Mouse (Mus musculus): ENCODE data around the gene Skp2.

Gene Skp2

DNA sequence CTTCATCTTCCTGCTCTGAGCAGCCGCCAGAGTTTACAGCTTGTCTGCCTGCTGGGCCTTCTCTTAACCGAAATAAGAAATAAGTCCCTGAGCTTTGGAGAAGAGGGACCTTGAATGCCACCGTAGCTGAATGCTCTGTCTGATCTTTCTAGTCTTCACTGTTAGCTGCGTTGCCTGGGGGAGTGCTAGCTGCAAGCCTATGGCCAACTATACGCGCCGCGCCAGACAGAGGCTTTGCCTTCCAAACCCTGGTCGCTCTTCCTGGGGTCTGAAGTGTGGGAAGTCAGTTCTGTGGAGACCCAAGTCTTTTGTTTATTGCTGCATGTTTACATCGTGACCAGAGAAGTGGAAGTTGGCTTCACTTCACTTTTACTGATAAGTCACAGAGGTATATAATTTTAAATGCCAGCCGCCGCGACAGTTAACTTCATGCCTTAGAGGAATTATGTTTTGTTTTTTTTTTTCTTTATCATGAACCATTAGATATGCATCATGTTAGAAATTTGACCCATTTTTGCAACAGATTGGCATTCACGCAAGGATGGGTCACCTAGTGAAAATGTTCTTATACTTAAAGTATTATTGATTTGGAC is 79.5 kb downstream of the Skp2 start:
- CTCF ChIA-PET, result interaction anchor here (0.8 kb wide), 1 partner anchor 561 kb away, joined by 6 read pairs; no protein-coding TSS in a partner anchor

DNA sequence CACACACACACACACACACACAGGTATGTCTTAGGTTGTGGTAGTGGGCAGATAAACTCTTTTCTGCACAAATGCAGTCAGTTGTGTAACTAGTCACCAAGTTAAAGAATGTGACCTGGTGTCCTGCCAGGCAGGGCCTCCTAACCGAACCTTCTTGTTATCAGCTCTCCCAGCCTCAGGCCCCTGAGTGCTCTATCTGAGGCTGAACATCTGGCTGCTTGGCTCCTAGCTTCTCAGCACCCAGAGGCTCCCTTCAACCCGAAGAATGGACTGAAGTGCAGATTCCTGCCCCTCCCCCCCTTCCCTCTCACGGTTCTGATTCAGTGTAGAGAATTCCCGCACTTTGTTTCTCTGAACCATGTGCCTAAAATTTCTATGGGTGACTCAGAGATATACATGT is 80.6 kb downstream of the Skp2 start:
- CTCF ChIA-PET, result interaction anchor here (0.8 kb wide), 1 partner anchor 562 kb away, joined by 6 read pairs; no protein-coding TSS in a partner anchor

DNA sequence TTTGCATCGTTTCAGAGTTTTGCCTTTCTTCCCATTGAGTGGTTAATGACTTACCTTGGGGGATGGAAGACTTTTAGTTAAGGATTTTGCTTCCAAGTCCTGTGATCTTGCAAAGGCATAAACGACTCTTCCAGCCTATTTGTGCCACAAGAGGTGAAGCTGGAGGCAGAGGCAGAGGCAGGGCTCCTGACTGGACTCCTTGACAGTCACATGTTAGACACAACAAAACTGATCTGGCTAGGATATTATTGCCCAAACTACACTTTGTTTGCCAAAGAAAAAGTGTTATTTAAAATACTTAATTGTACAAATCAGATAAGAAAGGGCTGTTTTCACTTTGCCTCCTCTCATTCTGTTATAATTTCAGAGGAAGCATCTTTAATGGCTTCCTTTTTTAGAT is 81.1 kb downstream of the Skp2 start:
- CTCF ChIA-PET, result no interaction called here

DNA sequence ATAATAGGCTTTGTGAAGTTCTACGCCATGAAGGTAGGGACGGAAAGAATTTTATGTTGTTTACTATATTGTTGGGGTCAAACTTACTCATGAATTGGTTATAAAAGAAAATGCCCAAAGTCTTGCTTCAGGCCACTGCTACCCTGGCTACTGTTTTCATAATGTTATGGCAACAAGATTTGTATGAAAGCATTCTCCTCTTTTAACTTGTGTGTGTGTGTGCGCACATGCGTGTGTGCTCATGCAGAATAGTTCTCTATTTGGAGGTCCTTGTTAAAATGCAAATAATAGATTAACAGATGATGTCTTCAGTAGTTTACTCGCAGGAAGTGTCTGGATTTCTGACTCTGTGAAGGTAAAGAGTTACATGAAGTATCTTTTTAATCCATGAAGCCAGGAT is 81.5 kb downstream of the Skp2 start:
- CTCF ChIA-PET, result interaction anchor here (0.6 kb wide), 1 partner anchor 31 kb away, joined by 3 read pairs; no protein-coding TSS in a partner anchor

DNA sequence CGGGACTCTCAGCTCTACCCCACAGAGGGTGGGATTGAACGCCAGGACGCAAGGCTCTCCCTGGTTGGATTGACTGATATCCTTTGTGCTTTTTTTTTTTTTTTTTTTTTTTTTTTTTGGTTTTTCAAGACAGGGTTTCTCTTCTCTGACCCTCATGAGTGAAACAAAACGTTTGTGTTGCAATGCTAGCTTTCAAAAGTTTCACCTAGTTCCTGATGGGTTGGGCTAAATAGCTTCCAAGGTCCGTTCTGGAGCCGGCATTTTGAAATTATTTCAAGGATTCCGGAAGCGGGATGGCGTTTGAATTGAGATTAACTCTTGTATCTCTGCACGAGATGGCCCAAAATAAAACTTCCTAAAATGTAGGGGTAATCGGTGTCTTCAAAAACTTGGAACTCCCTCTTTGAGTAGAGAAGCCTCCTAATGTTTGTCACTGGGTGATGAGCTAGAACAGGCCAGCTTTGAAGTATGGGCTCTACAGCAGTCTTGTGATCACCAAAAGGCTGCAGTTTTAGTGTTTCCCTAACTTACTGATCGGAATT is 82.1 kb downstream of the Skp2 start:
- CTCF ChIA-PET, result interaction anchor here (0.6 kb wide), 1 partner anchor 32 kb away, joined by 3 read pairs; no protein-coding TSS in a partner anchor

DNA sequence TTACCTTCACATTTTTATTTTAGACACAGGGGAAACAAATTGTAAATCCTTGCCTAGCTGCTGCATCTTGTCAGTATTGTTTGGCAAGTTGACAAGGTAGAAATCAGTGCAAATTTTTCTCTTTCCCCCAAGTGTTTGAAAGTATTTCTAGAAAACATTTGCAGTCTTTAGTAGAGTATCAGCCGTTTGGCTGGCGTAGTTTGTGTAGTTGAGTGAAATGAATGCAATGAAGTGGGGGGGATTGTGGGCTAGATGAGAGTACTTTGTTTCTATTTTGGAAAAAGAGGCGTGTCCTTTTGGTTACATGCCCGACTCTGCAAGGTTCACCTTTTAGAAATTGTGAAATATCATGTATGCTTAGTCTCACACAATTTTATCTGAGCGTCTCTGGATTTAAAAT is 82.6 kb downstream of the Skp2 start:
- CTCF ChIA-PET, result no interaction called here

DNA sequence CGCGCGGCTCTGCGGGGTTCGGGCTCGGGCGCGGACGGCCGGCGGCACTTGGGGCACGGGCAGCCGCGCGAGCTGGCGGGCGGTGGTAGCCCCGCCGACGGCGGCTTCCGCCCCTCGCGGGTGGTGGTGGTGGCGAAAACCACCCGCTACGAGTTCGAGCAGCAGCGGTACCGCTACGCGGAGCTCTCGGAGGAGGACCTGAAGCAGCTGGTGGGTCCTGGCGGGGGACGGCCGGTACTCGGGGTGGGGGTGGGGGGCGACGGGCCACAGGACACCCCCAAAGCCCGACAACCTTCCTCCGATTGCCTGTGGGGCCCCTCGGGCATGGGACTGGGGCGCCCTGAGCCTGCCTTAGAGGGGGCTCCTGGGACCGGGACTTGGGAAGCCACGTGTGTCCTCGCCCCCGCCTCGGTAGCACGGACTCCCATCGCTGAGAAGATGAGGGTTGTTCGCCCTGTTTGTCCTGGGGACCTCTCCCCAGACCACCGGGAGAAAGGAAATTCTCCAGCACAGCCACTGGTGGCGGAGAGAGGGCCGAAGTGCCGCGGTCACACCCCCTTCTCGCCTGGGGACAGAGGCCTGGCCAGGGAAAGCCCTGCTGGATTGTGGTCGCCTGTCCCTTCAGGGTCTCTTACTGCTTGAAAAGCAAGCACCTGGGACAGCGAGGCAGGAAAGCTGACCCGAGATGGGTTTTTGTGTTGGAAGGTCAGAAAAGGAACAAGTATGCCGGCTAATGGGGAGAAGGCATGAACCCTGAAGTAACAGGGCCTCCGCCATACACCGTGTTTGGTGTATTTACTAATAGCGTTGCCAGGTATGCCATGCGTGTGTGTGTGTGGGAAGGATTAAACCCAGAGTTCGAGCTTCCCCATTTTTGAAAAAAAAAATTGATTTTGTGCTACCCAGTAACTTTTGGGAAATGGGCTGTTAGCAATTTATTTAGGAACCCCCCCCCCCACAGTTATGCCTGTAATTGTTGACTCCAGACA is 83.4 kb downstream of the Skp2 start:
- CTCF ChIA-PET, result interaction anchor here (0.6 kb wide), 1 partner anchor 980 kb away, joined by 21 read pairs; no protein-coding TSS in a partner anchor

DNA sequence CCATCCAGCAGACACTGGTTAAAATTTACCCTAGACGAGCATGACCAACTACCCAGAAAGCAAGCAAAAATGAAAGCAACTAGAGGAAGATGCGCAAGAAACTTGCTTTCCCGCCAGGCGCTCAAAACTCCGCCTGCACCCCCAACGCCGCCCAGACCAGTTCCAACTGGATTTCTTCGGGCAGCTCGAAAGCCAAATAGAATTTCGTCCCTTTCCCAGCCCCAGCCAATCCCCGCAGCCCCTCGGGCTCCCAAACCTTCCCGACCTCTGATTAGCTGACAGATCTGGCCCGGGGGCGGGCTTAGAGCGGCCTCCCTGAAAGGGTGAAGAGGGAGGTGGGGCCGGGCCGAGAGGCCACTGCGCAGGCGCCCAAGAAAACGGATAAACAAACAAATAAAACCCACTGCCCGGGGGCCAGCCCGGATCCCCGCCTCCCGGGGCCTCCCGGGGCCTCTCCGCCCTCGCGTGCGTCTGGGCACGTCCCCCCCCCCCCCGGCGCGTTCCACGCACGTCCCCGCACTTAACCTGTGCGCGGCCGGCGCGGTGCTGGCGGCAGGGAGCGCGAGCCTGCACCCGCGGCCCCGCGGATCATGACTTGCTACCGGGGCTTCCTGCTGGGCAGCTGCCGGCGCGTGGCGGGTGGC is 84.2 kb downstream of the Skp2 start, which contains the start of gene Nadk2:
TSS of gene Nadk2 (plus strand) at position 349 of the 644 bp plus-strand sequence.
- CTCF ChIA-PET, result no interaction called here

DNA sequence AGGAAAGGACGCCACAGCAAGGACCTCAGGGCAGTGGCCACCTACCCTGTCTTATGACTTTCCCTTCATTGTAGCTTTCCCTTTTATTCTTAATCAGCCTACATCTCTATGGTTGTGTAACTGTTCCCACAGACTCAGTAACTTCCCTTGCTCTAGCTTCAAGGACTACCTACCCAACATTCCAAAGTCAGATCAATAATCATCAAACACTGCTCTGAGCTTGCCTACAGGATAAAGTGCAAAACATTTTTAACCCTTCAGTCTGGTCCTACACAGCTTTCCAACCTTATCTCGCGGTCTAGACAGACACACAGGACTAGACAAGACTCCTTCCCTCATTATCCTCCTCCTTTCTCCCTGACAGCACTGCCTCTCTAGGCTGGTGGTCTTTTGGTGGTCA is 84.9 kb downstream of the Skp2 start:
- CTCF ChIA-PET, result no interaction called here

DNA sequence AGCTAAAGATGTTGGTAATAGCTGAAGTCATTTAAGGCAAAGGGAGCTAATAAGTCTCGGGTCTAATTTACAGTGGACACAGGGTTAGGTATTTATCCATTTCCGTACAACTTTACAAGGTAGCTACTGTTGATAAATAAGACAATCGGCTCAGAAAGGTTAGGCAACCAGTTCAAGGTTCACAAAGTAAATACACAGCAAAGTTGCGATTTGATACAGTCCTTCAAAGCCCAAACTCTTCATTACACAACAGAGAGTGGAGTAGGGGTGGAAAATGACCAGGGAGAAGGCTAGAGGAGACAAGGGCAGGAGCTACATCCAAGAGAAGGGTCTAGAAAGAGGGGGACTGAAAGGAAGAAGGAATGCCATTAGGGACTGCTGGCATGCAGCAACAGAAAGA is 86.3 kb downstream of the Skp2 start:
- CTCF ChIA-PET, result no interaction called here
